Mouse (Mus musculus) E14TG2a.4 (cell line): ENCODE measurements around the gene Iqgap2.

Experiments
- H3K27me3 ChIP-seq: 2 replicates; pipeline ENCODE4 v1.6.1; 2014; ENCODE audit warnings: low read length, control low read depth; ENCODE audit not compliant: insufficient read depth
- H3K36me3 ChIP-seq: 2 replicates; pipeline ENCODE4 v1.6.1; 2014; ENCODE audit warnings: low read length, control low read depth; ENCODE audit not compliant: insufficient read depth
- H3K4me1 ChIP-seq: replicated peaks from 2 replicates; pipeline ENCODE4 v1.6.1; 2014; ENCODE audit warnings: low read depth, low read length, control low read depth
- H3K4me3 ChIP-seq: replicated peaks from 2 replicates; pipeline ENCODE4 v1.5.1; 2014; ENCODE audit warnings: mild to moderate bottlenecking, low read length
- H3K9me3 ChIP-seq: 2 replicates; pipeline ENCODE4 v1.6.1; 2014; ENCODE audit warnings: low read length, control low read depth
- CTCF ChIP-seq: conservative IDR thresholded peaks from 2 replicates; pipeline ENCODE4 v1.5.1; 2014; ENCODE audit warnings: low read length
- NANOG ChIP-seq: IDR thresholded peaks from 2 replicates; pipeline ENCODE4 v1.6.1; 2014; ENCODE audit warnings: borderline replicate concordance, low read length, mixed read lengths
- POU5F1 ChIP-seq: IDR thresholded peaks from 2 replicates; pipeline ENCODE4 v1.6.1; 2014; ENCODE audit warnings: low read length, borderline replicate concordance

Gene Iqgap2

DNA sequence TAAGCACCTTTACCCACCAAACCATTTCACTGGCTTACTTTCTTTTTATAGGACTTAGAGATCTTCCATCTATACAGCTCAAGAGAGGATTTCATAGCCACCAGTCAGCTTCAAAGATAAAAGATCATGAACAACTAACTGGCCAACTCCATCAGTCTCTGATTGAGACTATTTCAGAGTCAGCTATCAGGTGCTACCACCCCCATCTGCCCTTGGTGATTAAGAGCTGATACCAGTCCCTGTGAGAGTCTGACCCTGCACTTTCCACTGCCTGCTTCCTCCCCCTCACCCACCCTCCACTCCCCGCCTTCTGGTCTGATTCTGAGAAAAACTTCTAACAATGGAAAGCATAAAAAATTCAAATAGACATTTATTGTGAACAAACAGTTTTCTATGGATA, 203.1 kb downstream of the Iqgap2 start:
- H3K36me3 ChIP-seq = no peaks in the 10 kb centered on the region
- no peak overlapping the region for H3K4me3 ChIP-seq
- H3K4me1 ChIP-seq = no peaks in the 10 kb centered on the region
- no peaks in the 10 kb centered on the region for H3K9me3 ChIP-seq
- TF ChIP-seq NANOG = no peak
- no peak for TF ChIP-seq POU5F1
- TF ChIP-seq CTCF = no peak
- no peaks in the 10 kb centered on the region for H3K27me3 ChIP-seq

DNA sequence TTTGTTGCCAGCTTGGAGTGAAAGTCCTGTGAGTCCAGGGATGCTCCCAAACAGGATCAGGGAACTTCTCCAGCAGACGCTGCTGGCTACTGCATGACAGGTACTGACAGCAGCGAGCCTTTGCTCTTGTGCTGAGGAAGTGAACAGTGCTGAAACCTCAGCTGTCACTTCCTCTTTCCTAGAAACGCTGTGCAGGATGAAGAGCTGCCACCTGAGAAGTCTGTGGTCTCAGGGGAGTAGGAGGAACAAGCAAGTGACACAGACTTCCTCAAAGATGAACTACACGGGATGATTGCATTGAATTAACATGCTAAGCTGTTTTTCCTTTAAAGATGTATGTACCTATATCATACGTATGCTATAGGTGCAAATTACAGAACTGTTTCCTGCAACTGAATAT, 206.0 kb downstream of the Iqgap2 start:
- Histone ChIP-seq H3K9me3 (no peaks in the 10 kb centered on the region), H3K27me3 (no peaks in the 10 kb centered on the region), H3K4me3 (no peak overlapping the region), H3K4me1 (no peaks in the 10 kb centered on the region), H3K36me3 (no peaks in the 10 kb centered on the region)
- TF ChIP-seq NANOG = no peak

DNA sequence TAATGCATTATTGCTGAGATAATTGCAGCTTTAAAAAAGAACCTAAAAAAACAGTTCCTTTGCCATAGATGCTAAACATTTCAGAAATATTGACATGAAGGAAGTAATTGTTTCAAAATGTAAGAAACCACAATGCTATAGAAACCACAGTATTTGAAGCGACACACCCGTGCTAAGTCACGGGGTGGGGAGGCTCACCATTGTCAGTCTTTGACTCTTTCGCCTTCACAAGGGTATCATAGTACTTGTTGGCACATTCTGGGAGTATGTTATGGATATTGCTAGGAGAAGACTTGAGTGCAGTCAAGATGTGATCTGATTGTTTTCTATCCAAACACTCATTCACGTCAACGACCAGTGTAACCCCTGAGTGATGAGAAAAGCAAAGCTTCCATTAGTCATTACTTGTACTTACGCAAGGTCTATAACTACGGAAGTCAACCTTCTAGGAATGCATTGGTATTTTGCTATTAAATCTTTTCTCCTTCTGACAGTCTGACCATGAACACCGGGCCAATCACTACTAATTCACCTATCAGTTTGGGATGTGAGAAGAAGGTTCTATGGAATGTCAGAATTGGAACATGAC, 207.0 kb downstream of the Iqgap2 start:
- Histone ChIP-seq H3K4me3 (no peak overlapping the region), H3K27me3 (no peaks in the 10 kb centered on the region), H3K36me3 (no peaks in the 10 kb centered on the region), H3K4me1 (no peaks in the 10 kb centered on the region), H3K9me3 (no peaks in the 10 kb centered on the region)
- TF ChIP-seq CTCF (no peak), NANOG (no peak), POU5F1 (no peak)

DNA sequence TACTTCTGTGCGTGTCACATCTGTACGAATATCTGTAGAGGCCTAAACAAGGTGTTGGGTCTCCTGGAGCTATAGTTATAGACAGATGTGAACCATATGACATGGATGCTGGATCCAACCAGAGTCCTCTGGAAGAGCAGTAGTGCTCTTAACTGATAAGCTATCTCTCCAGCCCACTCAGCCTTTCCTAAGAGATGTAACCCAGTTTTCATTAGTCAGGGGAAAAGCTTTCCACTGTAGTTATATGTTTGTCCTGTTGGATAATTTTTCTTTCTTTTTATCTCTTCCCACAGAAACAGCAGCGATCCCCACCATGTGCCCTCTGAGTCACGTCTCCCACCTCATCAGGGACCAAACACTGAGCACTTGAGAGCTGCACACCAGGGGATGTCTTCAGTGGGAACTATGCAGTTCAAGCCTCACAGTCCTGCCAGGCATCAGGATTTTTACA, 212.2 kb downstream of the Iqgap2 start:
- Histone ChIP-seq H3K27me3 (no peaks in the 10 kb centered on the region), H3K9me3 (no peaks in the 10 kb centered on the region), H3K4me3 (no peak overlapping the region), H3K4me1 (no peaks in the 10 kb centered on the region), H3K36me3 (no peaks in the 10 kb centered on the region)
- TF ChIP-seq CTCF (no peak), POU5F1 (no peak), NANOG (no peak)

DNA sequence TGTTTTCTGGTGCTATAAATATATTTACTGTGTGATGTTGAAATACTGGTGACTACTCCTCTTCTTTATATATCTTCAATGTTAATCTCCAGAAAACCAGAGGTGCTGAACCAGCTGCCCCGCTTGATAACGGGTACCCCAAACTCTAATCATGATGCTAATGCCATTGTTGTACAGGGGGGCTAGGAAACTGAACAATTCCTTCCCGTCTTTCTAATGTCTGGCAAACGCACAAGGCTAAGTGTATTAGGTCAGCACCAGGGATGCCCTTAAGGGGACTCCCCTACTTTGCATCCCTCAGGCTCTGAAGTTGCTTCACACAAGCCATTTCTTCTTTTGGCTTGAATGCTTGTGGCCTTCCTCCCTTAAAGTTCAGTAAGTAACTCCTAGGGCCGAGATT, 212.6 kb downstream of the Iqgap2 start:
- Histone ChIP-seq H3K36me3 (no peaks in the 10 kb centered on the region), H3K27me3 (no peaks in the 10 kb centered on the region), H3K4me3 (no peak overlapping the region), H3K4me1 (no peaks in the 10 kb centered on the region), H3K9me3 (no peaks in the 10 kb centered on the region)
- TF ChIP-seq CTCF (no peak), NANOG (no peak), POU5F1 (no peak)

DNA sequence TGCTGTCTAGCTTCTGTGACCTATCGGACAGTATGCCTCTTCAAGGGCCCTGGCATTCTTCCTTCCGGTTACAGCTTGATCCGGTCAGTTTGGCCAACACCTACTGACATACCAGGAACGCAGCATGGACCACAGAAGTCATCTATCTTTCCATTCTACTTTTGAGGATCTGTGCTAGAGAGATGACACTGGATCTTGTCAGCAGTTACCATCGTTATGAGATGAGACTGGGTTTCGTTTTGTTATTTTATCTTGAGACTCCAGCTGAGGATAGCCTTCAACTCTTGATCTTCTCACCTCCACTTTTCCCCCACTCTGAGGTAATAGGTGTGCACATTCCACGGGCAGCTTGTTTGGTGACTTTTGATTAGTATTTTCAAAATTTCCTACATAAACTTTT, 219.3 kb downstream of the Iqgap2 start:
- Histone ChIP-seq H3K9me3 (no peaks in the 10 kb centered on the region), H3K4me3 (no peak overlapping the region), H3K36me3 (no peaks in the 10 kb centered on the region), H3K4me1 (peaks cover 8% of the 10 kb centered on the region), H3K27me3 (no peaks in the 10 kb centered on the region)
- TF ChIP-seq CTCF (no peak), POU5F1 (no peak), NANOG (no peak)

DNA sequence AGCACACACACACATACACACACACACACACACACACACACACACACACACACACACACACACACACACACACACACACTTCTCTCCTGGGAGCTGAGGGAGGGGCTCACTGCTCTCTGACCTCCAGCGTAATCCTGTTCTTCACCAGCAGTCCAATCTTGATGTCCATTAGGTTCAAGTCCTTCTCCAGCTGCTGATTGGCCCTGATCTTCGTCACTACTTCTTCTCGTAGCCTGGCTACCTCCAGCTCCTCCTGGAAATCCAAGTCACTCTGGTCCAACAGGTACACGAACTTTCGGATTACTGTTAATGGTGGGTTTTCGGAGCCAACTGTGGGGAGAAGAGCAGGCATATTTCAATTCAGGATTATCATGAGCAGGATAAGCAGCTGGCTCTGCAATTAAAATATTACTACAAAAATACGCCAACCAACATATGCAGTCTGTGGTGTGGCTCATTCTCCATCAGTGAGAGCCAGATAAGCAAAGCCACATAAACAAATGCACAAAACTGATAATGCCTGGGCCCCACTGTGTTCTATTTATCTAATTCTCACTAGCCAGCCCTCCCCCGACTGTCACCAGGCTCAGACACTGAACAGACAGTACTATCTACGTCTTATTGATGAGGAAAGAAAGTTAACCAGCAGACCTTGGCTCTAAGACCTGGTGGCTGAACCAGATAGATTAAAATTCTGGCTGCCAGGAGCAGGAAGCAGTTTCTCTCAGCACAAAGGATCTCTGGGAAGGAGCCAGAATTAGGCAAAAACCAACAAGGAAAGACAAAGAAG, 220.4 kb downstream of the Iqgap2 start:
- H3K4me1 ChIP-seq = peaks cover 15% of the 10 kb centered on the region
- no peaks in the 10 kb centered on the region for H3K36me3 ChIP-seq
- no peak overlapping the region for H3K4me3 ChIP-seq
- TF ChIP-seq CTCF = no peak
- no peak for TF ChIP-seq POU5F1
- no peak for TF ChIP-seq NANOG
- H3K9me3 ChIP-seq = no peaks in the 10 kb centered on the region
- H3K27me3 ChIP-seq = no peaks in the 10 kb centered on the region

DNA sequence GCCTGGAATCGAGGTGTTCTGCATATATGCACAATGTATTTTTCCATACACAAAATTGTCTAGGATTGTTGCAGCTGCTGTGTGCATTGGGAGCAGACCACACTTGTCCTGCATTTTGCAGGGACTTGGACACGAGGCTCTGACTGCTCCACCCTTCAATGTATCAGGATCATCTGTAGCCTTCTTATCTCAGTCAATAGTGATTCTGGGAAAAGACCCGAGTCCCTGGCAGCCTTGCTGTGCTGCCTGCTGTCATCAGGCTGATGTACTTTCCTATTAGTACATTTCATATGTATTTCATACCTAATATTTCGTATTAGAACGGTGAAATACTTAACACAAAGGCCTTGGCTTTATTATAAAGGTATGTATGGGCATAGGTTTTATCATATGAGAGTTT, 221.2 kb downstream of the Iqgap2 start:
- no peak overlapping the region for H3K4me3 ChIP-seq
- no peak for TF ChIP-seq POU5F1
- TF ChIP-seq NANOG = no peak
- no peak for TF ChIP-seq CTCF
- no peaks in the 10 kb centered on the region for H3K9me3 ChIP-seq
- H3K36me3 ChIP-seq = no peaks in the 10 kb centered on the region
- no peaks in the 10 kb centered on the region for H3K27me3 ChIP-seq
- peaks cover 17% of the 10 kb centered on the region for H3K4me1 ChIP-seq
